Mouse (Mus musculus) liver, embryonic 15.5 days (tissue): ENCODE results near the gene Nipa1. TPM values are rescaled to one million over a fixed set of nuclear protein-coding genes. Genes with fewer than 3 reads are reported as not detected.

Experiments
- ATAC-seq: fragments of 200-750 bp; cut with Nextera tagmentation; 2 replicates; pipeline ENCODE4 v1.8.0; 2017; ENCODE audit warnings: moderate number of reproducible peaks, mild to moderate bottlenecking, moderate library complexity; ENCODE audit not compliant: insufficient read depth
- H3K27ac ChIP-seq: fragments of 300-500 bp; sonication (generic); replicated peaks from 2 replicates; pipeline ENCODE4 v1.5.1; 2015; ENCODE audit warnings: mild to moderate bottlenecking, inconsistent platforms
- H3K27me3 ChIP-seq: fragments of 300-500 bp; sonication (generic); 2 replicates; pipeline ENCODE4 v1.6.1; 2015; ENCODE audit warnings: mild to moderate bottlenecking, inconsistent platforms
- H3K36me3 ChIP-seq: fragments of 300-500 bp; sonication (generic); replicated peaks from 2 replicates; pipeline ENCODE4 v1.6.1; 2015; ENCODE audit warnings: moderate library complexity, mild to moderate bottlenecking, inconsistent platforms
- H3K4me1 ChIP-seq: fragments of 300-500 bp; sonication (generic); replicated peaks from 2 replicates; pipeline ENCODE4 v1.6.1; 2015; ENCODE audit warnings: inconsistent platforms
- H3K4me2 ChIP-seq: fragments of 300-500 bp; sonication (generic); 2 replicates; pipeline ENCODE4 v1.6.1; 2015; ENCODE audit warnings: moderate library complexity, mild to moderate bottlenecking, inconsistent platforms
- H3K4me3 ChIP-seq: fragments of 300-500 bp; sonication (generic); replicated peaks from 2 replicates; pipeline ENCODE4 v1.5.1; 2015; ENCODE audit warnings: mild to moderate bottlenecking, inconsistent platforms
- H3K9ac ChIP-seq: fragments of 300-500 bp; sonication (generic); 2 replicates; pipeline ENCODE4 v1.6.1; 2015; ENCODE audit warnings: moderate library complexity, mild to moderate bottlenecking, inconsistent platforms
- H3K9me3 ChIP-seq: fragments of 300-500 bp; sonication (generic); replicated peaks from 2 replicates; pipeline ENCODE4 v1.6.1; 2016; ENCODE audit warnings: inconsistent platforms
- WGBS: fragments of 180-500 bp; shearing (Covaris S2); methylation state at CpG from one replicate; pipeline ENCODE4 v1.1.7; 2015; ENCODE audit warnings: mixed read lengths; ENCODE audit not compliant: insufficient replicate concordance; 5-methylcytosine and 5-hydroxymethylcytosine counted together
- polyA plus RNA-seq: library from polyadenylated mRNA; unstranded; fragments of >200 nt; fragmentation: Nextera tagmentation; extraction: Ambion mirVana; gene quantifications from 2 replicates; pipeline ENCODE4 v1.2.1, GENCODE M21; 2015

Gene Nipa1
- 13.6 and 15.4 TPM in 2 replicates for polyA plus RNA-seq

DNA sequence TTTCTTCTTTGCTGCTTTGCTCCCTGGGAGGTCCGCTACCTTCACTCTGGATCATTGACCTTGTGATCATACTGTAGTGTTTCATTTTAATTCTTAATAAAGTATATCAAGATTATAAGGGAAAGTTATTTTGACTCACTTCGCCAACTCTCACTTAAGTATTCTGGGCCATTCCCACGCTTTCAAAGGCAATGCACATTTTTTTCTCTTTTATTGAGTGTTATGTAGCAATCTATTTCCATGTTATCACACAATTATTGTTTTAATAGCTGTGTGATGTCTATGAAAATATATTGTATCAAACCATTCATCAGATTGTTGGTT, at the start of gene Nipa1:
Gene Nipa1 (minus strand): TSS at position 25 of the 324 bp plus-strand sequence.
- H3K4me3 ChIP-seq: peak within 1 kb of the TSS; percentile 91
- peak within 1 kb of the TSS; percentile 97 for H3K9ac ChIP-seq
- no peaks in the 10 kb centered on the region for H3K36me3 ChIP-seq
- 32% methylated on average over 3 of the region's 3 CpGs for WGBS
- peak within 1 kb of the TSS; percentile 97 for H3K27ac ChIP-seq
- H3K27me3 ChIP-seq: no peaks in the 10 kb centered on the region
- H3K4me2 ChIP-seq: peak within 1 kb of the TSS; percentile 86
- no peaks in the 10 kb centered on the region for H3K9me3 ChIP-seq
- H3K4me1 ChIP-seq: peaks cover 54% of the 10 kb centered on the region
- ATAC-seq: no peak

GRCm38 (mm10) chr7:56066634-56067033, 46.9 kb upstream of the Nipa1 start:
- Histone ChIP-seq H3K36me3 (peaks cover 23% of the 10 kb centered on the region), H3K4me2 (no peak overlapping the region), H3K9ac (no peak overlapping the region), H3K9me3 (no peaks in the 10 kb centered on the region), H3K4me1 (peaks cover 7% of the 10 kb centered on the region; the same call in 1 of the 2 replicates), H3K27me3 (no peaks in the 10 kb centered on the region), H3K4me3 (no peak overlapping the region), H3K27ac (no peak overlapping the region)
- 54% methylated on average over 1 of the region's 1 CpGs for WGBS
- 0 out of 2 replicates have a peak, but pooled peaks have one; percentile 47 for ATAC-seq

DNA sequence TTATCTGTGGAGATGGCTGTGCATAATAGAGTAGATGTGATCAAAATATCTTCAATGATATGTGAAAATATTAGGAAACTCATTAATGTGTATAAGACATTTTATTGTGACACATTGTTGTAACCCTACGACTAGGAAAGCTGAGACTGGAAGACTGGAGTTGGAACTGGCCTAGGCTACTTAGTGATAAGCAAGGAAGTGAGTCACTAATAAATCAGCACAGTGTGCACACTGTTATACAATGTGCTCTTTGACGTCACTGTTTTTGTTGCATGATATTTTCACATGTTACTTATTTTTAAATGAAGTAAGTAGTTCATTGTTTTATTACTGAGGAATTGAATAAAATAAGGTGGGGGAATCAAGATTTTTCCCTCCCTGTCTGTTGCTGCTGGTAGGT, 46.4 kb upstream of the Nipa1 start:
- H3K9ac ChIP-seq: no peak overlapping the region
- no peak for ATAC-seq
- no peak overlapping the region for H3K4me2 ChIP-seq
- WGBS: 59% methylated on average over 2 of the region's 2 CpGs
- H3K4me3 ChIP-seq: no peak overlapping the region
- H3K36me3 ChIP-seq: peaks cover 24% of the 10 kb centered on the region
- H3K27me3 ChIP-seq: no peaks in the 10 kb centered on the region
- H3K9me3 ChIP-seq: no peaks in the 10 kb centered on the region
- no peak overlapping the region for H3K27ac ChIP-seq
- H3K4me1 ChIP-seq: peaks cover 7% of the 10 kb centered on the region; the same call in 1 of the 2 replicates

- no peaks in the 10 kb centered on the region for H3K9me3 ChIP-seq
- H3K9ac ChIP-seq: no peak overlapping the region
- WGBS: 79% methylated on average over 1 of the region's 1 CpGs
These were observed 45.1 kb upstream of the Nipa1 start for GRCm38 (mm10) chr7:56064876-56065275.

DNA sequence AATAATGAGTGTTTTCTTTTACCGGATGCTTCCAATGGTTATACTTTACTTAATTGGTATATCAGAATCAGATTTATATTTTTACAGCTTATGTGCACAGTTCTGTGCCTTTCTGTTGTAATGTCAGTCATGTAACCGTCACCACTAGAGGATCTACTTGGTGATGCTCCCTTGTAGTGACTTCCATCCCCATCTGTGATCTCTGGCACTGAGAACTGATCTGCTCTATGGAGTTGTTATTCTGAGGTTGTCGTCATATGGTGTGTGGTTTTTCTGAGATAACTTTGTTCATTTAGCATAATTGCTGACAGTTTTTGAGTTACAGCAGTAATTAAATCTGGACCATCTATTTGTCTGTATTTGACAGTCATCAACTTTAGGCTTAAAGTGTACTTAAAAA, 35.6 kb upstream of the Nipa1 start:
- no peak overlapping the region for H3K27ac ChIP-seq
- no peak overlapping the region for H3K4me2 ChIP-seq
- H3K9ac ChIP-seq: no peak overlapping the region
- peaks cover 15% of the 10 kb centered on the region for H3K4me1 ChIP-seq
- no peak overlapping the region for H3K4me3 ChIP-seq
- H3K36me3 ChIP-seq: peaks cover 36% of the 10 kb centered on the region
- 77% methylated on average over 3 of the region's 3 CpGs for WGBS
- ATAC-seq: no peak
- no peaks in the 10 kb centered on the region for H3K27me3 ChIP-seq
- no peaks in the 10 kb centered on the region for H3K9me3 ChIP-seq

More at GRCm38 (mm10) chr7:56064876-56065275, 45.1 kb upstream of the Nipa1 start:
- Histone ChIP-seq H3K27me3 (no peaks in the 10 kb centered on the region), H3K27ac (no peak overlapping the region), H3K4me3 (no peak overlapping the region), H3K36me3 (peaks cover 21% of the 10 kb centered on the region), H3K4me2 (no peak overlapping the region), H3K4me1 (peaks cover 7% of the 10 kb centered on the region; the same call in 1 of the 2 replicates)
- no peak for ATAC-seq

- no peak overlapping the region for H3K4me3 ChIP-seq
- H3K9ac ChIP-seq: no peak overlapping the region
- H3K36me3 ChIP-seq: peaks cover 21% of the 10 kb centered on the region
- H3K4me2 ChIP-seq: no peak overlapping the region
- no peaks in the 10 kb centered on the region for H3K9me3 ChIP-seq
- H3K27me3 ChIP-seq: no peaks in the 10 kb centered on the region
- H3K4me1 ChIP-seq: peaks cover 32% of the 10 kb centered on the region
- ATAC-seq: no peak
- no peak overlapping the region for H3K27ac ChIP-seq
These were observed 33.2 kb upstream of the Nipa1 start for GRCm38 (mm10) chr7:56052996-56053395.

GRCm38 (mm10) chr7:56050487-56050911, 30.7 kb upstream of the Nipa1 start:
- peak overlapping the region; percentile 81 for H3K4me3 ChIP-seq
- H3K36me3 ChIP-seq: peaks cover 6% of the 10 kb centered on the region
- H3K27ac ChIP-seq: peak overlapping the region; percentile 95
- peak overlapping the region; percentile 70 for H3K9ac ChIP-seq
- H3K4me2 ChIP-seq: peak overlapping the region; percentile 72
- peaks cover 39% of the 10 kb centered on the region for H3K4me1 ChIP-seq
- H3K9me3 ChIP-seq: no peaks in the 10 kb centered on the region
- H3K27me3 ChIP-seq: no peaks in the 10 kb centered on the region
- ATAC-seq: peak; percentile 2
- 0% methylated on average over 18 of the region's 18 CpGs for WGBS

DNA sequence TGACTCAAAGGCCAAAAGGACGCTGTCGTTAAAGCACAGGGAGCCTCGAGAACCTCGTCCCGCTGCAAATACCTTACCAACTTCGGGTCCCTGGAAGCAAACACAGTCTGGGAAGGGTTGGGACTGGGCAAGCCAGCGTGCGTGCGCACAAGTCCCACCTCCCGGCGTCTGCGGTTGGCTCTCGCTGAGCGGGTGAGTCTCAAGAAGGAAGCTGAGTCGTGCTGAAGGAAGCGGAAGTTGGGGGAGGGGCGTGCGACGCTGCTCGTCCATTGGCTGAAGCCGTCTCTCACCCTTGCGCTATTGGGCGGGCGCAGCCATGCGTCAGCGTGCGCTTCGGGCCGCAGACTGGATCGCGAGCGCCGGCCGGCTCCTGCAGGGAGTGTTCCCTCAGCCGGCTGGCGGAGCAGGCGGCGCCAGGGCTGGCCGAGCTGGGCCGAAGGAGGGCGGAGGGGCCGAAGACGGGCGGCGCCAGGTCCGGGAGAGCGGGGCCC, 30.1 kb upstream of the Nipa1 start, which contains the start of gene Herc2:
Gene Herc2 (plus strand): TSS at position 366 of the 491 bp plus-strand sequence.
- peaks cover 6% of the 10 kb centered on the region for H3K36me3 ChIP-seq
- under 1% methylated on average over 47 of the region's 47 CpGs for WGBS
- H3K4me3 ChIP-seq: peak within 1 kb of the TSS; percentile 81
- H3K9ac ChIP-seq: peak within 1 kb of the TSS; percentile 74
- H3K4me1 ChIP-seq: peaks cover 39% of the 10 kb centered on the region
- peak within 1 kb of the TSS; percentile 83 for H3K4me2 ChIP-seq
- H3K27me3 ChIP-seq: no peaks in the 10 kb centered on the region
- ATAC-seq: peak; percentile 99
- peak within 1 kb of the TSS; percentile 95 for H3K27ac ChIP-seq
- no peaks in the 10 kb centered on the region for H3K9me3 ChIP-seq

- no peak for ATAC-seq
These were observed 27.4 kb upstream of the Nipa1 start for GRCm38 (mm10) chr7:56047178-56047577.

DNA sequence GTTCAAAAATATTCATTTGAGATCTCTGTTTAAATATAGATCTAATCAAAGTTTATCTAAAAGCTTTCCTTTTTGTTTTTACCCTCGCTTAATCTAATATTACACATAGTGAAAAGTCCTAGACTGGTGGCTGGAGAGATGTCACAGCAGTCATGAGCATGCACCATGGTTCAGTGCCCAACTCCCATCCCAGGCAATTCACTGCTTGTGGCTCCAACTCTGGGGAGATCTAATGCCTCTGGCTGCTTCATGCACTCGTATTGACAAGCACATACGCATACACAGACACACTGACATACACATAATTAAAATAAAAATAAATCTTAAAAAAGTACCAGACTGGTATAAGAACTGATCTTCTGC, 24.5 kb upstream of the Nipa1 start:
- H3K9ac ChIP-seq: no peak overlapping the region
- peaks cover 50% of the 10 kb centered on the region for H3K4me1 ChIP-seq
- H3K9me3 ChIP-seq: no peaks in the 10 kb centered on the region
- no peaks in the 10 kb centered on the region for H3K36me3 ChIP-seq
- no peak overlapping the region for H3K4me2 ChIP-seq
- H3K27me3 ChIP-seq: no peaks in the 10 kb centered on the region
- no peak overlapping the region for H3K4me3 ChIP-seq
- 67% methylated on average over 3 of the region's 3 CpGs for WGBS
- peak; percentile 43; the same call in 1 of the 2 replicates for ATAC-seq
- H3K27ac ChIP-seq: peak overlapping the region; percentile 61

More at GRCm38 (mm10) chr7:56047178-56047577, 27.4 kb upstream of the Nipa1 start:
- Histone ChIP-seq H3K36me3 (no peaks in the 10 kb centered on the region), H3K9ac (no peak overlapping the region), H3K9me3 (no peaks in the 10 kb centered on the region), H3K4me1 (peaks cover 56% of the 10 kb centered on the region), H3K4me3 (no peak overlapping the region), H3K27me3 (no peaks in the 10 kb centered on the region), H3K4me2 (no peak overlapping the region), H3K27ac (no peak overlapping the region)
- 79% methylated on average over 1 of the region's 1 CpGs for WGBS

DNA sequence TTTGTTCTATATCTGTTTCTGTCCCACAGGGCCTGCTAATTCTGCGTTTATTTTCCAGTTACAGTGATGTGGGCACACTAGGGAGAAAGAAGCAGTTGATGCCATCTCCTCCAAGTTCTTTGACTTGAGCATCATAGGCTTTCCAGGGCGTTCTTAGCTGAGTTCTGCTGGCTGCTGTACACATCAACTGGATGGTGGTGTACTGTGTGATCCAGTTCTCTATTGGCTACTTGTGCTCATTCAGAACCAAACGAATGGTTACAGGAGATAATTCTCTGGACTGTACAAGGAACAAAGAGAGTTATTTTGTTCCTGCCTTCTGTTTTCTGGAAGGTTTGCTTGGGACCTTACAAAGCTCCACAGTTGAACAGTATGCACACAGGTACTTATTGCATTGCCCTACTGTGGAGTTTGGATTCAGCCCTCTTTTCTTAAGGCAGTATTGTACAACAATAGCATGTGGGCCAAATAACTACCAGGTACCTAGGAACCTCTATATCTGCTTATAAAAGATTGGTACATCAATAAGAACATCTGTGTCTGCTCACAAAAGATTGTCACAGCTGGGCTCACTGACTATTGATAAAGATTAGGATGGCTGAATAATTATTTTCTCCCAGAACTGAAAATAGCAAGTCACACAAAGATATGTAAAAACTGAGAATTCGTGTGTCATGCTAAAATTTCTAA, 24.0 kb upstream of the Nipa1 start:
- peak overlapping the region; percentile 61 for H3K27ac ChIP-seq
- no peak overlapping the region for H3K4me3 ChIP-seq
- H3K36me3 ChIP-seq: no peaks in the 10 kb centered on the region
- WGBS: 44% methylated on average over 4 of the region's 4 CpGs
- H3K4me2 ChIP-seq: peak overlapping the region; percentile 11; the same call in 1 of the 2 replicates
- peak; percentile 81 for ATAC-seq
- H3K4me1 ChIP-seq: peaks cover 45% of the 10 kb centered on the region
- no peaks in the 10 kb centered on the region for H3K27me3 ChIP-seq
- H3K9ac ChIP-seq: 0 out of 2 replicates have a peak overlapping the region, but pooled peaks have one; percentile 0
- H3K9me3 ChIP-seq: no peaks in the 10 kb centered on the region
